Mouse (Mus musculus) G1E (cell line): ENCODE results near the gene Nrp2.

Experiments
- CTCF ChIP-seq: IDR thresholded peaks from 2 replicates; pipeline ENCODE4 v1.5.1; 2012; ENCODE audit warnings: low read depth, low read length, inconsistent platforms, mixed read lengths
- GATA2 ChIP-seq: IDR thresholded peaks from 2 replicates; pipeline ENCODE4 v1.6.1; 2012; ENCODE audit warnings: low read depth, low read length, inconsistent platforms, borderline replicate concordance
- POLR2AphosphoS5 ChIP-seq: IDR thresholded peaks from 2 replicates; pipeline ENCODE4 v1.6.1; 2012; ENCODE audit warnings: low read depth, low read length, inconsistent platforms; ENCODE audit not compliant: insufficient replicate concordance

DNA sequence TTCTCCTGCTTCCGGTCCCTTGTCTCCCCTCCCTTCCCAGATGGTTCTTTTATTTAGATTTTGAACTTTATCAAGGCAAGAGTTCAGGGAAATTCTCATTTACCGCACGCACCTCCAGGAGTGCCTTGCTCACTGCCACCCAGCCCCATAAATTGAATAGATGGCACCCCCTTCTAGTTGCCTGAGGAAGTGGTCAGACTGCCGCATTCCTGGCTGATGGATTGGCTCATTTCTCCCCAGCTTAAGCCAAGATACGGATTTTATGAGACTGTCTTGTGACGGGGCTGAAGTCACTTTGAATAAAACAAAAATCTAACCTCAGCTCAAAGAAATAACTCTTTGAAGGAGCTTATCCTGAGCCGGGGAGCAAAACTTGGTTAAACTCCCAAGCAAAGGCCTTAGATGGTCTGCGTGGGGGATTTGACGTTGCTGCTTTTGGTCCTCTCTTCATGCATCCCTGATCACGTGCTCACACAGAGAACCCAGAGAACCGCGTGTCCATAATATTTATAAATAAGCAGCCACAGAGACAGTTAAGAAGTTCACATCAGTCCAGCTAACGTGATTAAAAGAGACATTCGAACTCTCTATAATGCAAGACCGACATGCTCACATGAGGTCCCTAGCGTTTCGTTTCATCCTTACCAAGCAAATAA lies 10.1 kb downstream of the Nrp2 start:
- TF ChIP-seq CTCF (no peak), GATA2 (no peak), POLR2AphosphoS5 (no peak)
